Mouse (Mus musculus) embryonic facial prominence, embryonic 11.5 days (tissue): Measurements from ENCODE around the gene Rras2. TPM values are rescaled to one million over a fixed set of nuclear protein-coding genes. Genes with fewer than 3 reads are reported as not detected.

Source experiments
- ATAC-seq: fragments of 200-750 bp; cut with Nextera tagmentation; replicated peaks from 2 replicates; pipeline ENCODE4 v1.8.0; 2017; ENCODE audit warnings: low read depth; ENCODE audit not compliant: insufficient number of reproducible peaks, low FRiP score, low TSS enrichment
- DNase-seq: peaks from one replicate; pipeline ENCODE4 v3.0.0-alpha.2; 2015; ENCODE audit warnings: low spot score
- H3K27ac ChIP-seq: fragments of 300-500 bp; sonication (generic); replicated peaks from 2 replicates; pipeline ENCODE4 v1.5.1; 2014; ENCODE audit warnings: mild to moderate bottlenecking, low read depth, low read length, control low read depth
- H3K27me3 ChIP-seq: fragments of 300-500 bp; sonication (generic); 2 replicates; pipeline ENCODE4 v1.6.1; 2014; ENCODE audit warnings: mild to moderate bottlenecking, low read length, moderate library complexity, mixed read lengths; ENCODE audit not compliant: control insufficient read depth, insufficient read depth
- H3K36me3 ChIP-seq: fragments of 300-500 bp; sonication (generic); replicated peaks from 2 replicates; pipeline ENCODE4 v1.6.1; 2014; ENCODE audit warnings: low read depth, mild to moderate bottlenecking, low read length, moderate library complexity, mixed read lengths; ENCODE audit not compliant: control insufficient read depth, insufficient read depth
- H3K4me1 ChIP-seq: fragments of 300-500 bp; sonication (generic); 2 replicates; pipeline ENCODE4 v1.6.1; 2014; ENCODE audit warnings: low read length, mixed read lengths; ENCODE audit not compliant: control insufficient read depth, insufficient read depth
- H3K4me2 ChIP-seq: fragments of 300-500 bp; sonication (generic); 2 replicates; pipeline ENCODE4 v1.6.1; 2014; ENCODE audit warnings: low read depth, mild to moderate bottlenecking, control low read depth, low read length, moderate library complexity
- H3K4me3 ChIP-seq: fragments of 300-500 bp; sonication (generic); 2 replicates; pipeline ENCODE4 v1.5.1; 2014; ENCODE audit warnings: low read depth, low read length, control low read depth
- H3K9ac ChIP-seq: fragments of 300-500 bp; sonication (generic); replicated peaks from 2 replicates; pipeline ENCODE4 v1.6.1; 2014; ENCODE audit warnings: mild to moderate bottlenecking, control low read depth, low read length
- H3K9me3 ChIP-seq: fragments of 300-500 bp; sonication (generic); replicated peaks from 2 replicates; pipeline ENCODE4 v1.6.1; 2016; ENCODE audit warnings: mild to moderate bottlenecking, low read length, inconsistent platforms, mixed read lengths; ENCODE audit not compliant: control insufficient read depth
- WGBS: fragments of 180-500 bp; shearing (Covaris S2); extraction: QIAGEN DNeasy Blood & Tissue Kit; methylation state at CpG from one replicate; pipeline ENCODE4 v1.1.7; 2014; 5-methylcytosine and 5-hydroxymethylcytosine counted together
- polyA plus RNA-seq: library from polyadenylated mRNA; unstranded; fragments of >200 nt; fragmentation: Nextera tagmentation; extraction: Ambion mirVana; gene quantifications from 2 replicates; pipeline ENCODE4 v1.2.1, GENCODE M21; 2014

The Rras2 gene
- polyA plus RNA-seq, 1 experiment from 2014 or later, result 32.2 TPM

- Histone ChIP-seq H3K27ac (no peak overlapping the region), H3K4me1 (no peaks in the 10 kb centered on the region), H3K27me3 (no peaks in the 10 kb centered on the region), H3K4me3 (no peak overlapping the region), H3K36me3 (no peaks in the 10 kb centered on the region), H3K4me2 (no peak overlapping the region), H3K9ac (no peak overlapping the region), H3K9me3 (no peaks in the 10 kb centered on the region)
- ATAC-seq (no peak), DNase-seq (no peak)
- WGBS, result 90% methylated on average over 5 of the region's 5 CpGs
Observed at GRCm38 (mm10) chr7:114080250-114080649, 37.3 kb downstream of the Rras2 start.

GRCm38 (mm10) chr7:114079343-114079742 lies 38.2 kb downstream of the Rras2 start:
- ATAC-seq (no peak), DNase-seq (no peak)
- H3K4me3 ChIP-seq, result no peak overlapping the region
- H3K4me1 ChIP-seq, result no peaks in the 10 kb centered on the region
- no peak overlapping the region for H3K9ac ChIP-seq
- H3K4me2 ChIP-seq, result no peak overlapping the region
- no peaks in the 10 kb centered on the region for H3K27me3 ChIP-seq
- no peaks in the 10 kb centered on the region for H3K36me3 ChIP-seq
- no peaks in the 10 kb centered on the region for H3K9me3 ChIP-seq
- 94% methylated on average over 4 of the region's 4 CpGs for WGBS
- no peak overlapping the region for H3K27ac ChIP-seq

- peaks cover 5% of the 10 kb centered on the region; the same call in 1 of the 2 replicates for H3K4me1 ChIP-seq
- WGBS, result 87% methylated on average over 2 of the region's 2 CpGs
- no peaks in the 10 kb centered on the region for H3K27me3 ChIP-seq
- DNase-seq, result no peak
- H3K4me2 ChIP-seq, result no peak overlapping the region
- H3K27ac ChIP-seq, result no peak overlapping the region
- no peak overlapping the region for H3K4me3 ChIP-seq
- H3K36me3 ChIP-seq, result no peaks in the 10 kb centered on the region
- no peak overlapping the region for H3K9ac ChIP-seq
- ATAC-seq, result no peak
- H3K9me3 ChIP-seq, result no peaks in the 10 kb centered on the region
Observed at GRCm38 (mm10) chr7:114074595-114074994, 43.0 kb downstream of the Rras2 start.

- Histone ChIP-seq H3K4me1 (peaks cover 5% of the 10 kb centered on the region; the same call in 1 of the 2 replicates), H3K4me2 (no peak overlapping the region), H3K36me3 (no peaks in the 10 kb centered on the region), H3K27ac (no peak overlapping the region), H3K9ac (no peak overlapping the region), H3K4me3 (no peak overlapping the region), H3K9me3 (no peaks in the 10 kb centered on the region), H3K27me3 (no peaks in the 10 kb centered on the region)
- 57% methylated on average over 7 of the region's 7 CpGs for WGBS
- no peak for DNase-seq
- no peak for ATAC-seq
Observed at GRCm38 (mm10) chr7:114074133-114074532, 43.4 kb downstream of the Rras2 start.

- H3K9ac ChIP-seq, result no peak overlapping the region
- no peak overlapping the region for H3K4me3 ChIP-seq
- H3K9me3 ChIP-seq, result no peaks in the 10 kb centered on the region
- no peak overlapping the region; the same call in 1 of the 2 replicates for H3K27ac ChIP-seq
- no peaks in the 10 kb centered on the region for H3K36me3 ChIP-seq
- no peaks in the 10 kb centered on the region for H3K27me3 ChIP-seq
- H3K4me1 ChIP-seq, result peaks cover 5% of the 10 kb centered on the region; the same call in 1 of the 2 replicates
- WGBS, result 23% methylated on average over 13 of the region's 13 CpGs
- peak; percentile 45 for DNase-seq
- peak; percentile 71 for ATAC-seq
- peak overlapping the region; percentile 19; the same call in 1 of the 2 replicates for H3K4me2 ChIP-seq
Observed at GRCm38 (mm10) chr7:114071851-114072616, 45.5 kb downstream of the Rras2 start.

GRCm38 (mm10) chr7:114071395-114071794 lies 46.2 kb downstream of the Rras2 start:
- H3K27ac ChIP-seq, result no peak overlapping the region

GRCm38 (mm10) chr7:114070458-114070840 lies 47.1 kb downstream of the Rras2 start:
- no peak for ATAC-seq
- Histone ChIP-seq H3K27me3 (no peaks in the 10 kb centered on the region), H3K36me3 (no peaks in the 10 kb centered on the region), H3K4me2 (no peak overlapping the region), H3K27ac (no peak overlapping the region), H3K9me3 (no peaks in the 10 kb centered on the region), H3K4me1 (peaks cover 5% of the 10 kb centered on the region; the same call in 1 of the 2 replicates), H3K9ac (no peak overlapping the region), H3K4me3 (no peak overlapping the region)
- WGBS, result 87% methylated on average over 3 of the region's 3 CpGs
- no peak for DNase-seq

More at GRCm38 (mm10) chr7:114071395-114071794, 46.2 kb downstream of the Rras2 start:
- Histone ChIP-seq H3K9me3 (no peaks in the 10 kb centered on the region), H3K4me1 (peaks cover 5% of the 10 kb centered on the region; the same call in 1 of the 2 replicates), H3K27me3 (no peaks in the 10 kb centered on the region), H3K36me3 (no peaks in the 10 kb centered on the region), H3K4me3 (no peak overlapping the region), H3K4me2 (no peak overlapping the region), H3K9ac (no peak overlapping the region)
- DNase-seq (no peak), ATAC-seq (no peak)
- WGBS, result 67% methylated on average over 5 of the region's 5 CpGs

- DNase-seq, result no peak
- no peak overlapping the region for H3K4me2 ChIP-seq
- H3K9me3 ChIP-seq, result no peaks in the 10 kb centered on the region
- H3K27ac ChIP-seq, result no peak overlapping the region
- ATAC-seq, result no peak
- H3K27me3 ChIP-seq, result no peaks in the 10 kb centered on the region
- no peak overlapping the region for H3K9ac ChIP-seq
- 86% methylated on average over 11 of the region's 11 CpGs for WGBS
- H3K4me3 ChIP-seq, result no peak overlapping the region
- no peaks in the 10 kb centered on the region for H3K36me3 ChIP-seq
- peaks cover 5% of the 10 kb centered on the region; the same call in 1 of the 2 replicates for H3K4me1 ChIP-seq
Observed at GRCm38 (mm10) chr7:114069726-114070457, 47.7 kb downstream of the Rras2 start.
